In the genomic region with DNA sequence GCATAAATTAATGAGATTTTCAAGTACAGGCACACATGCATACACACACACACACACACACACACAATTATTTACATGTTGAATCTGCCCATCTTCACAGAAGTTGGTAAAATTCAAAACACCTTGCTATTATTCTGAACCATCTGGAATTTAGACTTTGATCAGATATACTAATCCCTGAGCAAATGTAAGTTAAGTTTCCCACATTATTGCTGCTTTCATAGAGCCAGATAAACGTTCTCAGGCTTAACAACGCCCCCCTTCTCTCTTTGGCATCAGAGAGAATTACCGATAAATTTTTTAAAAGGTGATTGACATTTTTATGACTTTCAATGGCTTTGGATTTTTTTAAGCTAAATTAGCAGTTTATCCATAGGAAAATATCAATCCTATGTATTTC, we compare ENCODE assay signal across 33 mouse cellular contexts.
"Had no signal": no experiment of that assay in that cellular context is flagged by ENCODE, and none has a peak within 500 bp of the region (broad histone marks: within the 10 kb centered on the region; RNA-seq: fewer than 3 reads in every experiment).

No protein-coding gene starts in this region.

- H3K36me3 ChIP-seq: heart, embryonic 10.5 days; heart, embryonic 12.5 days; heart, embryonic 13.5 days; heart, embryonic 15.5 days; hindbrain, embryonic 10.5 days; hindbrain, embryonic 12.5 days; hindbrain, embryonic 13.5 days; hindbrain, embryonic 15.5 days; kidney, embryonic 15.5 days had no signal

- H3K9ac ChIP-seq: heart, embryonic 12.5 days; heart, embryonic 13.5 days; heart, embryonic 15.5 days; hindbrain, embryonic 12.5 days; hindbrain, embryonic 13.5 days; hindbrain, embryonic 14.5 days; hindbrain, embryonic 15.5 days; kidney, embryonic 15.5 days had no signal

- H3K9me3 ChIP-seq: heart, embryonic 10.5 days; heart, embryonic 15.5 days; hindbrain, embryonic 10.5 days; hindbrain, embryonic 12.5 days; hindbrain, embryonic 13.5 days; hindbrain, embryonic 15.5 days; kidney, embryonic 15.5 days had no signal

- H3K4me3 ChIP-seq: heart, embryonic 10.5 days; heart, embryonic 12.5 days; heart, embryonic 13.5 days; heart, embryonic 15.5 days; hindbrain, embryonic 10.5 days; hindbrain, embryonic 12.5 days; hindbrain, embryonic 13.5 days; hindbrain, embryonic 15.5 days; kidney, embryonic 15.5 days; layer of hippocampus, adult 2 months; left cerebral cortex, adult 2 months had no signal

- H3K27ac ChIP-seq: heart, embryonic 10.5 days; heart, embryonic 13.5 days; heart, embryonic 15.5 days; hindbrain, embryonic 10.5 days; hindbrain, embryonic 12.5 days; hindbrain, embryonic 13.5 days; hindbrain, embryonic 14.5 days; hindbrain, embryonic 15.5 days; hindbrain, postnatal 0 days; kidney, embryonic 15.5 days; kidney, postnatal 0 days; layer of hippocampus, adult 2 months; left cerebral cortex, adult 2 months had no signal

- H3K4me2 ChIP-seq: heart, embryonic 11.5 days; heart, embryonic 12.5 days; heart, embryonic 13.5 days; heart, embryonic 15.5 days; hindbrain, embryonic 12.5 days; hindbrain, embryonic 13.5 days; hindbrain, embryonic 14.5 days; hindbrain, embryonic 15.5 days; kidney, embryonic 15.5 days had no signal

- H3K27me3 ChIP-seq: heart, embryonic 12.5 days; heart, embryonic 13.5 days; heart, embryonic 15.5 days; hindbrain, embryonic 12.5 days; hindbrain, embryonic 13.5 days; hindbrain, embryonic 15.5 days; kidney, embryonic 15.5 days had no signal

- ATAC-seq: hindbrain, embryonic 16.5 days; hindbrain, postnatal 0 days; inflammation-experienced regulatory T-cells, adult 6 months had no signal

- DNase-seq: heart, postnatal 10 days; heart, postnatal 14 days; heart, postnatal 36 days; heart, postnatal 4 days; kidney, adult 11 months; kidney, adult 18-20 months; kidney, adult 2 months; kidney, adult 8-10 months; kidney, adult 9 months; kidney, postnatal 10 days; kidney, postnatal 14 days; kidney, postnatal 25 days; kidney, postnatal 36 days; kidney, postnatal 4 days; layer of hippocampus, adult 9-11 months; layer of hippocampus, postnatal 36 days had no signal

- H3K4me1 ChIP-seq: hindbrain, embryonic 10.5 days; hindbrain, embryonic 12.5 days; hindbrain, embryonic 13.5 days; hindbrain, embryonic 15.5 days; kidney, embryonic 15.5 days had no signal
